Mouse (Mus musculus) left cerebral cortex, postnatal 25 days (tissue): Measurements from ENCODE around the gene Fxyd6. TPM values are rescaled to one million over a fixed set of nuclear protein-coding genes. Genes with fewer than 3 reads are reported as not detected.

Source experiments
- DNase-seq, 2 experiments: peaks; one replicate each; pipeline ENCODE4 v3.0.0; 2022; ENCODE audit warnings: low spot score in 2 of 2, mixed read lengths in 1 of 2
- intact Hi-C: fragments of 180-260 bp; cut with DNase I; formaldehyde crosslinking; loops from one replicate; pipeline ENCODE4 v1.15.1; 2025
- total RNA-seq, 2 experiments: library from RNA; stranded (reverse); gene quantifications; 2 replicates each; pipeline ENCODE4 v1.2.3; 2021

Fxyd6 gene
- total RNA-seq, 2 experiments from 2014 or later = 105 to 131 TPM

- intact Hi-C loops = no loop called here
These were observed 3.9 kb downstream of the Fxyd6 start for GRCm38 (mm10) chr9:45373896-45374295.

GRCm38 (mm10) chr9:45374988-45375502 is 5.1 kb downstream of the Fxyd6 start:
- DNase-seq = no peak

More at GRCm38 (mm10) chr9:45373896-45374295, 3.9 kb downstream of the Fxyd6 start:
- no peak for DNase-seq

GRCm38 (mm10) chr9:45376427-45376826 is 6.4 kb downstream of the Fxyd6 start:
- DNase-seq = no peak
- intact Hi-C loops = no loop called here

More at GRCm38 (mm10) chr9:45374988-45375502, 5.1 kb downstream of the Fxyd6 start:
- intact Hi-C loops = no loop called here

GRCm38 (mm10) chr9:45376883-45377282 is 6.9 kb downstream of the Fxyd6 start:
- no peak for DNase-seq
- intact Hi-C loops = no loop called here

GRCm38 (mm10) chr9:45380411-45381251 is 10.6 kb downstream of the Fxyd6 start:
- intact Hi-C loops = no loop called here
- no peak for DNase-seq

GRCm38 (mm10) chr9:45382336-45382735 is 12.4 kb downstream of the Fxyd6 start:
- intact Hi-C loops = no loop called here

GRCm38 (mm10) chr9:45382834-45383233 is 12.8 kb downstream of the Fxyd6 start:
- intact Hi-C loops = no loop called here
- no peak for DNase-seq

More at GRCm38 (mm10) chr9:45382336-45382735, 12.4 kb downstream of the Fxyd6 start:
- peak in 1 of 2 experiments; percentile 31 for DNase-seq

- intact Hi-C loops = no loop called here
These were observed 13.9 kb downstream of the Fxyd6 start for GRCm38 (mm10) chr9:45383883-45384282.

GRCm38 (mm10) chr9:45386698-45387097 is 16.7 kb downstream of the Fxyd6 start:
- intact Hi-C loops = loop anchor here (5.0 kb wide), 1 partner anchor 264 kb away; no protein-coding TSS in a partner anchor

More at GRCm38 (mm10) chr9:45383883-45384282, 13.9 kb downstream of the Fxyd6 start:
- no peak for DNase-seq

GRCm38 (mm10) chr9:45388385-45388994 is 18.5 kb downstream of the Fxyd6 start:
- DNase-seq = peak; percentile 90 to 93
- intact Hi-C loops = loop anchor here (1.0 to 5.0 kb wide), 4 partner anchors 43 to 266 kb away; no protein-coding TSS in a partner anchor

More at GRCm38 (mm10) chr9:45386698-45387097, 16.7 kb downstream of the Fxyd6 start:
- no peak for DNase-seq

- no peak for DNase-seq
- intact Hi-C loops = loop anchor here (5.0 kb wide), 1 partner anchor 267 kb away; no protein-coding TSS in a partner anchor
These were observed 19.6 kb downstream of the Fxyd6 start for GRCm38 (mm10) chr9:45389596-45389995.

GRCm38 (mm10) chr9:45391299-45391698 is 21.3 kb downstream of the Fxyd6 start:
- intact Hi-C loops = no loop called here
- no peak for DNase-seq

GRCm38 (mm10) chr9:45395218-45395617 is 25.2 kb downstream of the Fxyd6 start:
- intact Hi-C loops = no loop called here
- DNase-seq = no peak

- no peak for DNase-seq
- intact Hi-C loops = no loop called here
These were observed 25.8 kb downstream of the Fxyd6 start for GRCm38 (mm10) chr9:45395796-45396195.

GRCm38 (mm10) chr9:45398336-45398735 is 28.4 kb downstream of the Fxyd6 start:
- DNase-seq = no peak
- intact Hi-C loops = no loop called here

GRCm38 (mm10) chr9:45399434-45399833 is 29.4 kb downstream of the Fxyd6 start, which contains the start of gene Fxyd2:
Gene Fxyd2, plus strand, starts transcription at chr9:45399669.
- intact Hi-C loops = no loop called here
- DNase-seq = no peak

- no peak for DNase-seq
- intact Hi-C loops = no loop called here
These were observed 31.9 kb downstream of the Fxyd6 start for GRCm38 (mm10) chr9:45401851-45402250.

- DNase-seq = no peak
- intact Hi-C loops = no loop called here
These were observed 33.0 kb downstream of the Fxyd6 start for GRCm38 (mm10) chr9:45402957-45403356.

GRCm38 (mm10) chr9:45405694-45406093 is 35.7 kb downstream of the Fxyd6 start:
- intact Hi-C loops = no loop called here
- no peak for DNase-seq

GRCm38 (mm10) chr9:45406808-45407207 is 36.8 kb downstream of the Fxyd6 start:
- DNase-seq = no peak
- intact Hi-C loops = no loop called here
